Mouse (Mus musculus): ENCODE measurements around the gene Gria3.

GRCm38 (mm10) chrX:41438841-41439240, 38.2 kb downstream of the Gria3 start:
- no peak for TF ChIP-seq EP300 (IDR thresholded peaks at IDR 0.05; ENCODE audit: insufficient read depth, low read depth, low read length)
- TF ChIP-seq CTCF (IDR thresholded peaks at IDR 0.05) = no peak
